Mouse (Mus musculus) limb, embryonic 13.5 days (tissue): ENCODE data around the gene Eno2. TPM values are rescaled to one million over a fixed set of nuclear protein-coding genes. Genes with fewer than 3 reads are reported as not detected.

Source experiments
- ATAC-seq: fragments of 200-750 bp; cut with Nextera tagmentation; 2 replicates; pipeline ENCODE4 v1.8.0; 2017; ENCODE audit warnings: low read depth, moderate number of reproducible peaks, moderate TSS enrichment; ENCODE audit not compliant: low FRiP score
- H3K27ac ChIP-seq: fragments of 300-500 bp; sonication (generic); 2 replicates; pipeline ENCODE4 v1.5.1; 2015; ENCODE audit warnings: inconsistent platforms, mild to moderate bottlenecking, moderate library complexity
- H3K27me3 ChIP-seq: fragments of 300-500 bp; sonication (generic); 2 replicates; pipeline ENCODE4 v1.6.1; 2015; ENCODE audit warnings: mild to moderate bottlenecking, inconsistent platforms
- H3K36me3 ChIP-seq: fragments of 300-500 bp; sonication (generic); 2 replicates; pipeline ENCODE4 v1.6.1; 2015; ENCODE audit warnings: inconsistent platforms, mild to moderate bottlenecking, moderate library complexity
- H3K4me1 ChIP-seq: fragments of 300-500 bp; sonication (generic); 2 replicates; pipeline ENCODE4 v1.6.1; 2015; ENCODE audit warnings: inconsistent platforms
- H3K4me2 ChIP-seq: fragments of 300-500 bp; sonication (generic); replicated peaks from 2 replicates; pipeline ENCODE4 v1.6.1; 2015; ENCODE audit warnings: inconsistent platforms, mild to moderate bottlenecking, moderate library complexity
- H3K4me3 ChIP-seq: fragments of 300-500 bp; sonication (generic); 2 replicates; pipeline ENCODE4 v1.5.1; 2015; ENCODE audit warnings: moderate library complexity, mild to moderate bottlenecking, inconsistent platforms
- H3K9ac ChIP-seq: fragments of 300-500 bp; sonication (generic); 2 replicates; pipeline ENCODE4 v1.6.1; 2015; ENCODE audit warnings: mild to moderate bottlenecking, inconsistent platforms
- H3K9me3 ChIP-seq: fragments of 300-500 bp; sonication (generic); 2 replicates; pipeline ENCODE4 v1.6.1; 2016; ENCODE audit warnings: inconsistent platforms
- WGBS: fragments of 180-500 bp; shearing (Covaris S2); methylation state at CpG from one replicate; pipeline ENCODE4 v1.1.7; 2015; 5-methylcytosine and 5-hydroxymethylcytosine counted together
- microRNA counts: library from miRNA; unstranded; fragments of <30 nt; microRNA quantifications from one replicate; lab custom pipeline; 2016
- microRNA-seq: library from miRNA; unstranded; fragments of <30 nt; microRNA quantifications from one replicate; pipeline ENCODE4, GENCODE M21; 2016
- polyA plus RNA-seq: library from polyadenylated mRNA; unstranded; fragments of >200 nt; fragmentation: Nextera tagmentation; extraction: Ambion mirVana; gene quantifications from 2 replicates; pipeline ENCODE4 v1.2.1, GENCODE M21; 2015

The Eno2 gene
- polyA plus RNA-seq, 1 experiment from 2014 or later: 7.7 TPM

GRCm38 (mm10) chr6:124711824-124712782 lies 57.4 kb downstream of the Eno2 start, which contains the start of the genes Emg1 and Phb2:
Emg1 (minus strand) TSS chr6:124712178.
Phb2 (plus strand) TSS chr6:124712336.
- Histone ChIP-seq H3K4me2 (peak within 1 kb of the TSS; percentile 90), H3K9ac (peak within 1 kb of the TSS; percentile 97), H3K4me3 (peak within 1 kb of the TSS; percentile 99), H3K27me3 (no peaks in the 10 kb centered on the region), H3K36me3 (peaks cover 61% of the 10 kb centered on the region), H3K27ac (peak within 1 kb of the TSS; percentile 90), H3K9me3 (no peaks in the 10 kb centered on the region), H3K4me1 (peaks cover 39% of the 10 kb centered on the region)
- ATAC-seq: peak; percentile 96
- under 1% methylated on average over 76 of the region's 76 CpGs for WGBS

MicroRNA genes within 50 kb of the gene (microRNA counts, 519-probe panel; counts per million panel counts)
- 2,562 counts per million, percentile 37 among the panel's probes with 10 or more counts for microRNA mmu-miR-141 (lab: Ali Mortazavi, UCI)
- 3,414 counts per million, percentile 60 among the panel's probes with 10 or more counts for microRNA mmu-miR-200c (lab: Ali Mortazavi, UCI)

Small RNA genes lying within 50 kb of the gene (microRNA-seq; reads per million reads assigned to microRNA genes)
- gene Mir141: 263 reads per million, percentile 64 among the genes with 10 or more reads in this experiment
- 1,690 reads per million, percentile 80 among the genes with 10 or more reads in this experiment for gene Mir200c

Other genes starting within 250 kb of the Eno2 start
- gene C1s1, start 227.3 kb downstream of the Eno2 start, polyA plus RNA-seq: 1.8 and 1.9 TPM in 2 replicates
- gene C1rb, start 199.4 kb downstream of the Eno2 start, polyA plus RNA-seq: not detected in 2 replicates
- 0.24 TPM in 1 of 2 replicates, not detected in the other for gene C1s2, start 133.6 kb downstream of the Eno2 start, polyA plus RNA-seq
- 56.4 and 57.0 TPM in 2 replicates for gene Lpcat3, start 106.6 kb downstream of the Eno2 start, polyA plus RNA-seq
- 190 and 201 TPM in 2 replicates for gene Emg1, start 57.5 kb downstream of the Eno2 start, polyA plus RNA-seq
- 324 and 325 TPM in 2 replicates for gene Phb2, start 57.3 kb downstream of the Eno2 start, polyA plus RNA-seq
- 9.0 and 10.9 TPM in 2 replicates for gene Ptpn6, start 31.0 kb downstream of the Eno2 start, polyA plus RNA-seq
- 480 and 513 TPM in 2 replicates for gene Grcc10, start 28.3 kb downstream of the Eno2 start, polyA plus RNA-seq
- 0.11 TPM in 1 of 2 replicates, not detected in the other for gene Gm45234, start 13.7 kb downstream of the Eno2 start, polyA plus RNA-seq
- gene Atn1, start 13.1 kb downstream of the Eno2 start, polyA plus RNA-seq: 19.6 and 20.0 TPM in 2 replicates
- 0.59 and 0.86 TPM in 2 replicates for gene Lrrc23, start 10.1 kb upstream of the Eno2 start, polyA plus RNA-seq
- gene Spsb2, start 39.0 kb upstream of the Eno2 start, polyA plus RNA-seq: 10.4 and 12.3 TPM in 2 replicates
- 782 and 803 TPM in 2 replicates for gene Tpi1, start 44.6 kb upstream of the Eno2 start, polyA plus RNA-seq
- 165 and 177 TPM in 2 replicates for gene Usp5, start 59.8 kb upstream of the Eno2 start, polyA plus RNA-seq
- gene Cdca3, start 59.9 kb upstream of the Eno2 start, polyA plus RNA-seq: 166 and 172 TPM in 2 replicates
- gene Gnb3, start 70.6 kb upstream of the Eno2 start, polyA plus RNA-seq: 1.0 and 1.3 TPM in 2 replicates
- 60.4 and 61.2 TPM in 2 replicates for gene P3h3, start 88.1 kb upstream of the Eno2 start, polyA plus RNA-seq
- gene Gpr162, start 94.3 kb upstream of the Eno2 start, polyA plus RNA-seq: 2.9 and 3.5 TPM in 2 replicates
- gene Cd4, start 118.5 kb upstream of the Eno2 start, polyA plus RNA-seq: 0.04 and 0.15 TPM in 2 replicates
- gene Lag3, start 142.0 kb upstream of the Eno2 start, polyA plus RNA-seq: 1.7 and 3.1 TPM in 2 replicates
- 303 and 321 TPM in 2 replicates for gene Ptms, start 150.4 kb upstream of the Eno2 start, polyA plus RNA-seq
- 354 and 355 TPM in 2 replicates for gene Mlf2, start 161.7 kb upstream of the Eno2 start, polyA plus RNA-seq
- gene Cops7a, start 195.9 kb upstream of the Eno2 start, polyA plus RNA-seq: 128 and 133 TPM in 2 replicates
- gene Pianp, start 227.0 kb upstream of the Eno2 start, polyA plus RNA-seq: 15.7 and 19.0 TPM in 2 replicates
- 20.6 and 21.2 TPM in 2 replicates for gene Zfp384, start 239.5 kb upstream of the Eno2 start, polyA plus RNA-seq